Mouse (Mus musculus) forebrain, embryonic 14.5 days (tissue): ENCODE measurements around the gene Lrfn2. TPM values are rescaled to one million over a fixed set of nuclear protein-coding genes. Genes with fewer than 3 reads are reported as not detected.

Experiments used
- ATAC-seq: fragments of 200-750 bp; cut with Nextera tagmentation; 2 replicates; pipeline ENCODE4 v1.8.0; 2017; ENCODE audit warnings: mild to moderate bottlenecking, moderate library complexity
- DNase-seq: peaks from one replicate; pipeline ENCODE4 v3.0.0-alpha.2; 2015; ENCODE audit warnings: low spot score
- H3K27ac ChIP-seq: fragments of 300-500 bp; sonication (generic); 2 replicates; pipeline ENCODE4 v1.5.1; 2014; ENCODE audit warnings: low read depth, mild to moderate bottlenecking, control low read depth, low read length, moderate library complexity
- H3K27me3 ChIP-seq: fragments of 300-500 bp; sonication (generic); replicated peaks from 2 replicates; pipeline ENCODE4 v1.6.1; 2014; ENCODE audit warnings: low read length, control low read depth, mixed read lengths; ENCODE audit not compliant: control insufficient read depth, insufficient read depth
- H3K36me3 ChIP-seq: fragments of 300-500 bp; sonication (generic); 2 replicates; pipeline ENCODE4 v1.6.1; 2014; ENCODE audit warnings: low read length, control low read depth; ENCODE audit not compliant: control insufficient read depth, insufficient read depth
- H3K4me1 ChIP-seq: fragments of 300-500 bp; sonication (generic); 2 replicates; pipeline ENCODE4 v1.6.1; 2014; ENCODE audit warnings: antibody characterized with exemption, low read length, control low read depth; ENCODE audit not compliant: control insufficient read depth, insufficient read depth
- H3K4me2 ChIP-seq: fragments of 300-500 bp; sonication (generic); 2 replicates; pipeline ENCODE4 v1.6.1; 2014; ENCODE audit warnings: mild to moderate bottlenecking, control low read depth, low read length
- H3K4me3 ChIP-seq: fragments of 300-500 bp; sonication (generic); 2 replicates; pipeline ENCODE4 v1.5.1; 2014; ENCODE audit warnings: low read depth, low read length, control low read depth
- H3K9ac ChIP-seq: fragments of 300-500 bp; sonication (generic); 2 replicates; pipeline ENCODE4 v1.6.1; 2014; ENCODE audit warnings: mild to moderate bottlenecking, low read length, control low read depth, moderate library complexity
- H3K9me3 ChIP-seq: fragments of 300-500 bp; sonication (generic); replicated peaks from 2 replicates; pipeline ENCODE4 v1.6.1; 2016; ENCODE audit warnings: low read length, control low read depth, mixed read lengths; ENCODE audit not compliant: control insufficient read depth
- WGBS: fragments of 180-500 bp; shearing (Covaris S2); extraction: QIAGEN DNeasy Blood & Tissue Kit; methylation state at CpG from one replicate; pipeline ENCODE4 v1.1.7; 2014; 5-methylcytosine and 5-hydroxymethylcytosine counted together
- polyA plus RNA-seq: library from polyadenylated mRNA; unstranded; fragments of >200 nt; fragmentation: Nextera tagmentation; extraction: Ambion mirVana; gene quantifications from 2 replicates; pipeline ENCODE4 v1.2.1, GENCODE M21; 2014

The Lrfn2 gene
- polyA plus RNA-seq, 1 experiment from 2014 or later = 3.5 TPM

DNA sequence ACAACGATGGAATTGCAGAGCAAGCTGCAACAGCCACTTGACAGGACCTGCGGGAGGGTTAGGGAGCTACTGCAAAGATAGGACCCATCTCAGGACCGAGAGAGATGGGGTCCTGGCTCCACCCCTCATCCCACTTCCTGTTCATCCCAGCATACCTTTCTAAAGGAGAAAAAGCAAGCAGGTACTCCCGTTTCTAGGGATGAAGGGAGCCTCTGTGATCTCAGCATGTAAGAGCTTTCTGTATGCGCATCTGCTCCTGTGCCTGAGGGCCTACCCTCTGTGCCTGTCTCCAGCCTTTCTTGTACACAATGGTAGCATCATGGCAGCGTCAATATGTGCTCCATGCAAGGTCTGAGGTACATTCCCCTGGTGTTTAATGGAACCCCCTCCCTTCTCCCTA lies 102.9 kb downstream of the Lrfn2 start:
- H3K27ac ChIP-seq = no peak overlapping the region
- no peak for DNase-seq
- no peak overlapping the region for H3K9ac ChIP-seq
- H3K4me3 ChIP-seq = no peak overlapping the region
- ATAC-seq = no peak
- 68% methylated on average over 6 of the region's 6 CpGs for WGBS
- no peaks in the 10 kb centered on the region for H3K4me1 ChIP-seq
- no peaks in the 10 kb centered on the region for H3K27me3 ChIP-seq
- H3K4me2 ChIP-seq = no peak overlapping the region
- H3K36me3 ChIP-seq = no peaks in the 10 kb centered on the region
- H3K9me3 ChIP-seq = no peaks in the 10 kb centered on the region

- no peak overlapping the region for H3K4me3 ChIP-seq
- no peaks in the 10 kb centered on the region for H3K9me3 ChIP-seq
- no peak overlapping the region for H3K27ac ChIP-seq
- WGBS = 80% methylated on average over 8 of the region's 8 CpGs
- no peak overlapping the region for H3K4me2 ChIP-seq
- no peak overlapping the region for H3K9ac ChIP-seq
- no peaks in the 10 kb centered on the region for H3K4me1 ChIP-seq
- no peak for ATAC-seq
- H3K36me3 ChIP-seq = no peaks in the 10 kb centered on the region
- H3K27me3 ChIP-seq = no peaks in the 10 kb centered on the region
- no peak for DNase-seq
Observed at GRCm38 (mm10) chr17:49037163-49037950, 105.2 kb downstream of the Lrfn2 start.

DNA sequence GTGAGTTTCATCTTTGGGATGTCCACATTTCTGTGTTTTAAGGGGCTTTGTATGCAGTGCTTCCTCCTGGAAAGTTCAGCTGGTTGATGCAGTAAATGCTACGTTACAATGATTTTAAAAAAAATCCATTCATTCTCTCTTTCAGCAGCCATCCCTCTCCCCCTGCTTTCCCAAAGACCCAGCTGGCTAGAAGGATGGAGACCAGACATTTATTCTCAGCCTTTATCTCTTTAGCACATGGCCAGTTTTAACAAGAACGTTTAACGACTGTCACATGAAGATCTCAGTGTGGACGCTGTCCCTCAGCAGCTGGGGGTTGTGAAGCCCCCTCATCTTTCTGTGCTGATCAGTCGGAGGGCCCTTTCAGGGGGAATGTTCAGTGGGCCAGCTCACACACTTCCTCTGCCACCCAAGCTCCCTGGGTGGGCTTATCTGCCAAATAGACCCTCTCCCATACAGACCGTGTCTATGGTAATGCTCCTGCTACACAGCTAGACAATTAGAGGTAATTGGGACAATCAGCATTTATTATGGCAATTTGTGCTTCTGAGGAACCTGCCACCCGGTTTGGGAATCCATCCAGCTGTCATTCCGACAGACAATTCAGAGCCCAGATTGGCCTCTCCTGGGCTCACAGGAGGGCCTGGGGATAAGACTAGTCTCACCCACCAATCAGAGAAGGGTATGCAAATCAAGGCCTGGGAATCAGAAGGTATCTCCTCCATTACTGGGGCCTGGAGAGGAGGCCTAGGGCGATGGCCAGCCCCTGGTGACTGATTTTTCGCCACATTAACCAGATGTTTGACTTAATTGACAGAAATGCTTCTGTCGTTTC lies 111.8 kb downstream of the Lrfn2 start:
- Histone ChIP-seq H3K9me3 (no peaks in the 10 kb centered on the region), H3K4me1 (peaks cover 17% of the 10 kb centered on the region), H3K27me3 (no peaks in the 10 kb centered on the region), H3K4me3 (no peak overlapping the region), H3K36me3 (no peaks in the 10 kb centered on the region), H3K9ac (no peak overlapping the region), H3K4me2 (0 out of 2 replicates have a peak overlapping the region, but pooled peaks have one; percentile 5), H3K27ac (peak overlapping the region; percentile 67)
- WGBS = 2% methylated on average over 11 of the region's 11 CpGs
- peak; percentile 93 for DNase-seq
- ATAC-seq = peak; percentile 94

- H3K4me2 ChIP-seq = no peak overlapping the region
- H3K9ac ChIP-seq = no peak overlapping the region
- H3K36me3 ChIP-seq = no peaks in the 10 kb centered on the region
- peaks cover 13% of the 10 kb centered on the region for H3K4me1 ChIP-seq
- 83% methylated on average over 4 of the region's 4 CpGs for WGBS
- ATAC-seq = no peak
- H3K27me3 ChIP-seq = no peaks in the 10 kb centered on the region
- no peak for DNase-seq
- H3K9me3 ChIP-seq = no peaks in the 10 kb centered on the region
- H3K4me3 ChIP-seq = no peak overlapping the region
- no peak overlapping the region for H3K27ac ChIP-seq
Observed at GRCm38 (mm10) chr17:49047921-49048320, 115.7 kb downstream of the Lrfn2 start.

DNA sequence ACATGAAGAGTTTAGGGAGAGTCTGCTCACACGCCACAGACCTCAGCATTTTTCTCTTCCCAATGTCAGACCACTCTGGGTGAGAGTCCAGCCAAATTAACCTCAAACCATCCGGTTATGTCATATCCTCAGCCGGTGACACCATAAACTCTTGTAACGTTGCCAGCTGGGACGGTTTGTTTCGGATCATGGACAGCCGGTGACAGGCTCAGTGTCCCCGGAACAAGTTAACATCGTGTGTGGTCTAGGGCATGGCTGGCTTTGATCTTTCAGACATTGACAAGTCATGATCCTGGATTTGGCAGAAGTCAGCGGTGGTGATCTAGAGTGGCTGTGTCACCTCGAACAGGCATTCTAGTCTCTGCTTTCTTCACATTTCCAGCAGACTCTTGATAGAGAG lies 119.1 kb downstream of the Lrfn2 start:
- no peak for DNase-seq

GRCm38 (mm10) chr17:49061141-49061540 lies 129.0 kb downstream of the Lrfn2 start:
- 85% methylated on average over 8 of the region's 8 CpGs for WGBS
- Histone ChIP-seq H3K9ac (no peak overlapping the region), H3K4me2 (no peak overlapping the region), H3K27ac (no peak overlapping the region), H3K4me3 (no peak overlapping the region), H3K4me1 (peaks cover 5% of the 10 kb centered on the region; the same call in 1 of the 2 replicates), H3K9me3 (no peaks in the 10 kb centered on the region), H3K27me3 (no peaks in the 10 kb centered on the region), H3K36me3 (no peaks in the 10 kb centered on the region)
- DNase-seq (no peak), ATAC-seq (no peak)

More for the DNA sequence above, 119.1 kb downstream of the Lrfn2 start:
- H3K36me3 ChIP-seq = no peaks in the 10 kb centered on the region
- ATAC-seq = no peak
- WGBS = 91% methylated on average over 11 of the region's 11 CpGs
- H3K4me2 ChIP-seq = no peak overlapping the region
- H3K4me3 ChIP-seq = no peak overlapping the region
- H3K27me3 ChIP-seq = no peaks in the 10 kb centered on the region
- H3K27ac ChIP-seq = no peak overlapping the region
- no peaks in the 10 kb centered on the region for H3K9me3 ChIP-seq
- H3K4me1 ChIP-seq = no peaks in the 10 kb centered on the region
- no peak overlapping the region for H3K9ac ChIP-seq

DNA sequence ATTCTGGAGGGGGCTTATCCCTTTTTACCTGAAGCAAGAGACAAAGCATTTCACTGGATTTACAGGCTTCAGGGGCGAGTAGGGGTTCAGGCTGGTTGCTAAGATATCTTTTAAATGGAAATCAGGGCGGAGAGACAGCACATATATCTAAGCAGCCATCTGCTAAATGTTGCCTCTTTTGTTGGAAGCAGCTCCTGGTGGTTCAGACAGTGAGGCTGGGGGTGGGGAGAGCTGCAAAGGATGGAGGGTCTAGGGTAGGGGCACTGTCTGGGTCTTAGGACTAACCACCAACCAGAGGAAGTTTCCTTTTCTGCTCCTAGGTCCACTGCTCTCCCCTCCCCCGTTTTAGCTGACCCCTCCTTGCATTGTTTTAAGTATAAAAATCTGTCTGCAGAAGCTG lies 131.6 kb downstream of the Lrfn2 start:
- H3K27me3 ChIP-seq = no peaks in the 10 kb centered on the region
- DNase-seq = peak; percentile 39
- no peak overlapping the region for H3K9ac ChIP-seq
- H3K27ac ChIP-seq = no peak overlapping the region
- no peaks in the 10 kb centered on the region for H3K9me3 ChIP-seq
- WGBS = 31% methylated on average over 3 of the region's 3 CpGs
- H3K4me1 ChIP-seq = peaks cover 5% of the 10 kb centered on the region; the same call in 1 of the 2 replicates
- no peak overlapping the region for H3K4me3 ChIP-seq
- peak; percentile 72; the same call in 1 of the 2 replicates for ATAC-seq
- H3K36me3 ChIP-seq = no peaks in the 10 kb centered on the region
- no peak overlapping the region for H3K4me2 ChIP-seq

- peak; percentile 27 for DNase-seq
Observed at GRCm38 (mm10) chr17:49064526-49064925, 132.3 kb downstream of the Lrfn2 start.

More at GRCm38 (mm10) chr17:49064526-49064925, 132.3 kb downstream of the Lrfn2 start:
- Histone ChIP-seq H3K4me2 (no peak overlapping the region), H3K9me3 (no peaks in the 10 kb centered on the region), H3K36me3 (no peaks in the 10 kb centered on the region), H3K9ac (no peak overlapping the region), H3K4me3 (no peak overlapping the region), H3K4me1 (peaks cover 5% of the 10 kb centered on the region; the same call in 1 of the 2 replicates), H3K27ac (peak overlapping the region; percentile 44; the same call in 1 of the 2 replicates), H3K27me3 (no peaks in the 10 kb centered on the region)
- ATAC-seq = no peak
- WGBS = 80% methylated on average over 8 of the region's 8 CpGs
